Mouse (Mus musculus) CH12.LX (cell line): ENCODE data around the gene Tulp2. TPM values are rescaled to one million over a fixed set of nuclear protein-coding genes. Genes with fewer than 3 reads are reported as not detected.
A peak's percentile ranks its signal among the peaks of the same experiment; 100 is the strongest.

ENCODE experiments used
- DNase-seq: peaks from one replicate; pipeline ENCODE4 v3.0.0-alpha.2; 2013; ENCODE audit errors: extremely low read depth
- H3K27ac ChIP-seq: 2 replicates; pipeline ENCODE4 v1.5.1; 2012; ENCODE audit warnings: low read depth, mild to moderate bottlenecking, control low read depth, moderate library complexity; ENCODE audit not compliant: insufficient read depth
- H3K27me3 ChIP-seq: replicated peaks from 2 replicates; pipeline ENCODE3; 2012; ENCODE audit warnings: inconsistent platforms
- H3K36me3 ChIP-seq, 2 experiments: replicated peaks in 1 of 2; 2 replicates each; pipeline versions ENCODE3 to v1.6.1; 2012; ENCODE audit warnings: inconsistent platforms in 1 of 2, low read length in 1 of 2, mild to moderate bottlenecking in 1 of 2, mixed read lengths in 1 of 2, moderate library complexity in 1 of 2; ENCODE audit not compliant: control insufficient read depth in 1 of 2, insufficient read depth in 1 of 2
- H3K4me1 ChIP-seq, 2 experiments: 2 replicates each; pipeline ENCODE4 v1.6.1; 2012; ENCODE audit warnings: inconsistent platforms in 1 of 2, moderate library complexity in 1 of 2; ENCODE audit not compliant: insufficient read depth in 2 of 2, control insufficient read depth in 1 of 2
- H3K4me2 ChIP-seq: 2 replicates; pipeline ENCODE4 v1.6.1; 2012; ENCODE audit warnings: low read depth, mild to moderate bottlenecking, control low read depth; ENCODE audit not compliant: poor library complexity, insufficient read depth, severe bottlenecking
- H3K4me3 ChIP-seq, 3 experiments: fragments of 150-350 bp in 1 of 3; sonication (generic) in 1 of 3; replicated peaks in 1 of 3; 2 replicates each; pipeline versions ENCODE3 to v1.5.1; 2011 to 2012; ENCODE audit warnings: low read depth in 2 of 3, low read length in 2 of 3, mild to moderate bottlenecking in 2 of 3, moderate library complexity in 2 of 3, control low read depth in 1 of 3, improper control_type of control experiment in 1 of 3, inconsistent platforms in 1 of 3, mixed read lengths in 1 of 3; ENCODE audit not compliant: poor library complexity in 1 of 3
- H3K79me2 ChIP-seq: replicated peaks from 2 replicates; pipeline ENCODE4 v1.6.1; 2012; ENCODE audit warnings: mild to moderate bottlenecking, moderate library complexity; ENCODE audit not compliant: control insufficient read depth, poor library complexity, insufficient read depth, severe bottlenecking; ENCODE audit errors: extremely low read depth
- H3K9ac ChIP-seq: 2 replicates; pipeline ENCODE4 v1.6.1; 2012; ENCODE audit warnings: low read depth, mild to moderate bottlenecking, control low read depth, moderate library complexity; ENCODE audit not compliant: insufficient read depth
- H3K9me3 ChIP-seq: replicated peaks from 2 replicates; pipeline ENCODE3; 2012; ENCODE audit warnings: low read length, inconsistent platforms, mixed read lengths
- CTCF ChIP-seq, 2 experiments: IDR thresholded peaks in 1 of 2; conservative IDR thresholded peaks in 1 of 2; 2 replicates each; pipeline ENCODE4 v1.5.1; 2011 to 2012; ENCODE audit warnings: low read depth in 2 of 2, low read length in 2 of 2, improper control_type of control experiment in 1 of 2, inconsistent platforms in 1 of 2, mild to moderate bottlenecking in 1 of 2, moderate library complexity in 1 of 2
- E2F4 ChIP-seq: IDR thresholded peaks from 2 replicates; pipeline ENCODE4 v1.6.1; 2011; ENCODE audit warnings: low read depth, low read length, improper control_type of control experiment; ENCODE audit not compliant: insufficient replicate concordance
- ELF1 ChIP-seq: IDR thresholded peaks from 2 replicates; pipeline ENCODE4 v1.6.1; 2014; ENCODE audit warnings: low read depth, mild to moderate bottlenecking, inconsistent platforms, low read length, improper control_type of control experiment
- GABPA ChIP-seq: IDR thresholded peaks from 2 replicates; pipeline ENCODE4 v1.6.1; 2012; ENCODE audit warnings: low read depth, low read length, improper control_type of control experiment, inconsistent platforms; ENCODE audit not compliant: insufficient replicate concordance
- IRF4 ChIP-seq: IDR thresholded peaks from 2 replicates; pipeline ENCODE4 v1.6.1; 2014; ENCODE audit warnings: low read depth, mild to moderate bottlenecking, inconsistent platforms, low read length, improper control_type of control experiment
- MEF2A ChIP-seq: IDR thresholded peaks from 2 replicates; pipeline ENCODE4 v1.6.1; 2014; ENCODE audit warnings: low read depth, mild to moderate bottlenecking, inconsistent platforms, low read length, improper control_type of control experiment, borderline replicate concordance
- MXI1 ChIP-seq: IDR thresholded peaks from 2 replicates; pipeline ENCODE4 v1.6.1; 2011; ENCODE audit warnings: mild to moderate bottlenecking, low read depth, low read length, improper control_type of control experiment
- PAX5 ChIP-seq: IDR thresholded peaks from 2 replicates; pipeline ENCODE4 v1.6.1; 2012; ENCODE audit warnings: low read length, inconsistent platforms, mixed read lengths
- POLR2A ChIP-seq: IDR thresholded peaks from 2 replicates; pipeline ENCODE4 v1.6.1; 2011; ENCODE audit warnings: low read depth, mild to moderate bottlenecking, improper control_type of control experiment, low read length
- POLR2AphosphoS2 ChIP-seq: IDR thresholded peaks from 2 replicates; pipeline ENCODE4 v1.6.1; 2011; ENCODE audit warnings: low read depth, low read length, improper control_type of control experiment
- SMC3 ChIP-seq: IDR thresholded peaks from 2 replicates; pipeline ENCODE4 v1.6.1; 2011; ENCODE audit warnings: low read depth, low read length, improper control_type of control experiment
- dilution Hi-C: fragments of 300-500 bp; cut with MboI; formaldehyde crosslinking; loops from 2 replicates; pipeline ENCODE4 v1.14.3; 2020; ENCODE audit warnings: low sequenced_read_pairs; ENCODE audit not compliant: extremely low pct_unique_long_range_greater_than_20kb, extremely low pct_ligation_motif_present
- in situ Hi-C: fragments of 300-500 bp; cut with MboI; formaldehyde crosslinking; loops from 3 replicates; pipeline ENCODE4 v1.14.3; 2019; ENCODE audit warnings: low sequenced_read_pairs, low pct_ligation_motif_present, low pct_unique_long_range_greater_than_20kb, mixed read lengths
- polyA plus RNA-seq: library from polyadenylated mRNA; unstranded; fragments of >175 nt; gene quantifications from 2 replicates; pipeline ENCODE4 v1.2.1, GENCODE M21; 2012; ENCODE audit warnings: low read depth; ENCODE audit not compliant: insufficient read length
- total RNA-seq, 2 experiments: library from RNA; depleted of rRNA; stranded (reverse); fragments of 300-350 nt in 1 of 2; fragments of >200 nt in 1 of 2; gene quantifications; 2 replicates each; pipeline ENCODE4 v1.2.3; 2012 to 2014

Gene Tulp2
- total and polyA plus RNA-seq, 3 experiments: 0.13 TPM; not detected in 2

- H3K4me2 ChIP-seq: no peak overlapping the region
- TF ChIP-seq MEF2A (no peak), ELF1 (no peak), POLR2AphosphoS2 (no peak), GABPA (no peak), MXI1 (no peak), E2F4 (no peak), PAX5 (no peak), CTCF (conservative IDR thresholded peaks at IDR 0.05 in 1 of 2, IDR thresholded peaks at IDR 0.05 in 1 of 2; ENCODE audit: low read depth in 2 of 2, low read length in 2 of 2) (no peak), POLR2A (no peak)
- TF ChIP-seq, all 38 proteins: peak for 0
These were observed 58.5 kb downstream of the Tulp2 start for GRCm38 (mm10) chr7:45540213-45540612.

DNA sequence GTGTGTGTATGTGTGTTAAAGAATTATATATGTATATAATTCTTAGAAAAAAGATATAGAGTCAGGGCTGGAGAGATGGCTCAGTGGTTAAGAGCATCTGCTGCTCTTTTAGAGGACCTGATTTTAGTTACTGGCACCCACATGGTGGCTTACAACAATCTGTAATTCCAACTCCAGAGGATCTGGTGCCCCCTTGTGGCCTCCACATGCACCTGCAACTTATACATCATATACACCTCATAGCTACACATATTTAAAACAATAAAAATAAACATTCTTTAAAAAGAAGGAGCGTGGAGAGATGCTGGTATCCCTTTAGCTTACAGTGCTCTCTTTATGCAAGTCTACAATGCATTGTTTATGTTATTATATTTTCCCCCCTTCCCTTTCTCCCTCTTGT lies 62.8 kb downstream of the Tulp2 start:
- no peak for DNase-seq
- Histone ChIP-seq H3K4me2 (no peak overlapping the region), H3K27ac (no peak overlapping the region), H3K4me1 (peaks cover 0 to 11% of the 10 kb centered on the region in 2 experiments; a peak in 2 of 4 replicates), H3K36me3 (no peaks in the 10 kb centered on the region), H3K9me3 (no peaks in the 10 kb centered on the region), H3K4me3 (no peak overlapping the region), H3K79me2 (no peaks in the 10 kb centered on the region), H3K27me3 (peaks cover 1% of the 10 kb centered on the region), H3K9ac (no peak overlapping the region)
- in situ Hi-C loops (no loop called here), dilution Hi-C loops (no loop called here)
- TF ChIP-seq CTCF (conservative IDR thresholded peaks at IDR 0.05 in 1 of 2, IDR thresholded peaks at IDR 0.05 in 1 of 2; ENCODE audit: low read depth in 2 of 2, low read length in 2 of 2): peak; percentile 20 to 44; a peak in 2 of 4 replicates
- peak; percentile 11 for TF ChIP-seq SMC3
- TF ChIP-seq MEF2A: no peak

More at GRCm38 (mm10) chr7:45540213-45540612, 58.5 kb downstream of the Tulp2 start:
- Histone ChIP-seq H3K79me2 (no peaks in the 10 kb centered on the region), H3K9me3 (no peaks in the 10 kb centered on the region), H3K36me3 (no peaks in the 10 kb centered on the region), H3K4me3 (no peak overlapping the region), H3K27me3 (peaks cover 1% of the 10 kb centered on the region), H3K9ac (no peak overlapping the region), H3K27ac (no peak overlapping the region), H3K4me1 (no peaks in the 10 kb centered on the region)
- in situ Hi-C loops: no loop called here
- no peak for DNase-seq
- dilution Hi-C loops: no loop called here

DNA sequence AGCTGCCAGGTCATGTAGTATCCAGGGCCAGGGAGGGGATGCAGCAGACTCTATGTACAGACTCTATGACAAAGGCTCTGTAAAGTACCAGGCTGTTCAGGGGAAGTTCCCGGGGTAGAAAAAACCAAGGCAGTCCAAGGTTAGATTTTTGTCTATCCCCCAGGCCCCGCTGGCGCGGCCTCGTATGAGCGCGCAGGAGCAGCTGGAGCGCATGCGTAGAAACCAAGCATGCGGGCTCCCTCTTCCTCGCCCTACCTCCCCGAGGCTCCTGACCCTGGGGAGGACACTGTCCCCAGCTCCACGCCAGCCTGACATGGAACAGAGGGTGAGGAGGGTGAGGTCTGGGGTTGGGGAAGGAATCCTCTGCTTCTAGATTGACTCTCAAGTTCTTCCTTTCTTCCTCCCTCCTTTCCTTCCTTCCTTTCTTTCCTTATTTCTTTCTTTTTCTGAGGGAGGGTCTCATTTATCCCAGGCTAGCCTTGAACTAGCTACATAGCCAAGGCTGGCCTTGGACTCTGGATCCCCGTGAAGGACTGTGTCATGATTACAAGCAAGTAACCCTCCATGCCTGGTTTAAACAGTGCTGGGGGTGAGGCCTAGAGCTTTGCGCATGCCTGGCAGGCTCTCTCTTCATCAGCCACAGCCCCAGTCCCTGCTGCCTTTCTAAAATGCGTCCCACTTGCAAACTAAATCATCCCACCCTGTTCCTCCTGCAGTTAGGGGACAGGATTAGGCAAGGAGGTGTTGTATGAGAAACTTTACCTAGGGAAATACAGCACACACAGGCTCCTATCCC lies 68.2 kb downstream of the Tulp2 start:
- no peak overlapping the region for H3K4me2 ChIP-seq
- no peak overlapping the region for H3K4me3 ChIP-seq
- no peak for TF ChIP-seq IRF4
- TF ChIP-seq PAX5: no peak
- no peak overlapping the region for H3K27ac ChIP-seq
- H3K9me3 ChIP-seq: no peaks in the 10 kb centered on the region
- dilution Hi-C loops (no loop called here), in situ Hi-C loops (no loop called here)
- H3K9ac ChIP-seq: no peak overlapping the region
- H3K79me2 ChIP-seq: no peaks in the 10 kb centered on the region
- peaks cover 0 to 33% of the 10 kb centered on the region in 2 experiments; a peak in 2 of 4 replicates for H3K4me1 ChIP-seq
- H3K36me3 ChIP-seq: no peaks in the 10 kb centered on the region
- DNase-seq: no peak
- no peaks in the 10 kb centered on the region for H3K27me3 ChIP-seq
